Mouse (Mus musculus) thymus, adult 2 months (tissue): ENCODE results near the gene Icosl. TPM values are rescaled to one million over a fixed set of nuclear protein-coding genes. Genes with fewer than 3 reads are reported as not detected.

Experiments used
- DNase-seq: peaks from one replicate; pipeline ENCODE4 v3.0.0; 2021
- H3K27ac ChIP-seq: fragments of 200-500 bp; 2 replicates; pipeline ENCODE4 v1.5.1; 2012; ENCODE audit warnings: low read length, control low read depth; ENCODE audit not compliant: control insufficient read depth, insufficient read depth
- H3K27me3 ChIP-seq: fragments of 200-500 bp; 2 replicates; pipeline ENCODE4 v1.6.1; 2012; ENCODE audit warnings: mild to moderate bottlenecking, low read length, moderate library complexity, mixed read lengths; ENCODE audit not compliant: control insufficient read depth, insufficient read depth
- H3K36me3 ChIP-seq: fragments of 200-500 bp; 2 replicates; pipeline ENCODE4 v1.6.1; 2012; ENCODE audit warnings: mild to moderate bottlenecking, low read length, moderate library complexity; ENCODE audit not compliant: control insufficient read depth, insufficient read depth
- H3K4me1 ChIP-seq: fragments of 200-500 bp; replicated peaks from 2 replicates; pipeline ENCODE4 v1.6.1; 2012; ENCODE audit warnings: low read length; ENCODE audit not compliant: control insufficient read depth, insufficient read depth
- H3K4me3 ChIP-seq: fragments of 200-500 bp; 2 replicates; pipeline ENCODE4 v1.5.1; 2012; ENCODE audit warnings: mild to moderate bottlenecking, low read length, control low read depth, moderate library complexity; ENCODE audit not compliant: control insufficient read depth, insufficient read depth
- CTCF ChIP-seq: fragments of 200-500 bp; IDR thresholded peaks from 2 replicates; pipeline ENCODE4 v1.5.1; 2012; ENCODE audit warnings: mild to moderate bottlenecking, control low read depth, low read length, moderate library complexity, borderline replicate concordance; ENCODE audit not compliant: control insufficient read depth, poor library complexity, insufficient read depth; ENCODE audit errors: extremely low read depth
- POLR2A ChIP-seq: fragments of 200-500 bp; IDR thresholded peaks from 2 replicates; pipeline ENCODE4 v1.6.1; 2012; ENCODE audit warnings: mild to moderate bottlenecking, low read length, control low read depth, moderate library complexity; ENCODE audit not compliant: control insufficient read depth, poor library complexity, insufficient read depth; ENCODE audit errors: extremely low read depth
- WGBS: fragments of 180-500 bp; shearing (Covaris S2); methylation state at CpG from one replicate; pipeline ENCODE4 v1.1.7; 2018; 5-methylcytosine and 5-hydroxymethylcytosine counted together
- polyA plus RNA-seq: library from polyadenylated mRNA; depleted of rRNA; stranded (reverse); fragments of >200 nt; gene quantifications from 2 replicates; pipeline ENCODE4 v1.2.3, GENCODE M21; 2012

Gene Icosl
- polyA plus RNA-seq, 1 experiment: 26.5 TPM

DNA sequence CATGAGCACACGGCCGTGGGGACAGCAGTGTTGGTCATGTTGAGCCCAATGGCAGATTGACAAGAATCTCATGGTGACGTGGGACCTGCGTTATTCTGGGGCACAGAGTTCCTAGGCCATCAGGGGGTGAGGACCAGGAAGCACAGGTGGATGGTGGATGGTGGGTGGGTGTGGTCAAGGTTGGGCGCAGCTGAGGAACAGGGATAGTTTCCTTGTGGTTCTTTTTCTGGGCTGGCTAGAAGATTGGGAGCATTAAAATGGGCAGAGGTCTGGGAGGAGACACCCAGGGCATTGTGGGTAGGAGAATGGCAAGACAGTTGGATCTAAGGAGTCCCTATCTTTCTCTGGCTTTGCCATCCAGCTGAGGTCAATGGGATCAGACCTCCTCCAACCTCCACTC is 27.5 kb upstream of the Icosl start, which contains the start of gene Dnmt3l:
Dnmt3l (plus strand) TSS at position 301 of the 400 bp plus-strand sequence.
- H3K27me3 ChIP-seq: no peaks in the 10 kb centered on the region
- peaks cover 15% of the 10 kb centered on the region for H3K4me1 ChIP-seq
- H3K27ac ChIP-seq: no peak within 1 kb of the TSS
- no peak for DNase-seq
- no peaks in the 10 kb centered on the region for H3K36me3 ChIP-seq
- TF ChIP-seq CTCF: no peak
- no peak for TF ChIP-seq POLR2A
- WGBS: 93% methylated on average over 5 of the region's 5 CpGs
- H3K4me3 ChIP-seq: no peak within 1 kb of the TSS

DNA sequence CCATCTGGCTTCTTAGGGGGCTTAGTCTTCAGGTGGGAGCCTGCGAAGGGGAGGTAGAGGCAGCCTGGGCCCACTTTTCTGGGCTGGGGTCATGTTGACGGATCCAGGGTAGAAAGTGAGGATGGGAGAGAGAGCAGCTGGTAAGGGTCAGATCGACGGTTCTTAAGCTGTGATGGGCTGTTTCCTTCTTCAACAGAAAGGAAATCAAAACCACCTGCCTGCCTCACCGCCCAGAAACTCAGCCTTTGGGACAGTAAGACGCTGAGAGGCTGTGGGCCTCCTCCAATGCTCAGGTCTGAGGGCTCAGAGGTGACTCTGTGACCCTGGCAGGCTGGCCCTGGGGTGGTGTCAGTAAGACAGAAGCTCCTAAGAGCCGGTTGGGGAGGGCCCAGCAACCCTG is 27.0 kb upstream of the Icosl start:
- no peaks in the 10 kb centered on the region for H3K36me3 ChIP-seq

DNA sequence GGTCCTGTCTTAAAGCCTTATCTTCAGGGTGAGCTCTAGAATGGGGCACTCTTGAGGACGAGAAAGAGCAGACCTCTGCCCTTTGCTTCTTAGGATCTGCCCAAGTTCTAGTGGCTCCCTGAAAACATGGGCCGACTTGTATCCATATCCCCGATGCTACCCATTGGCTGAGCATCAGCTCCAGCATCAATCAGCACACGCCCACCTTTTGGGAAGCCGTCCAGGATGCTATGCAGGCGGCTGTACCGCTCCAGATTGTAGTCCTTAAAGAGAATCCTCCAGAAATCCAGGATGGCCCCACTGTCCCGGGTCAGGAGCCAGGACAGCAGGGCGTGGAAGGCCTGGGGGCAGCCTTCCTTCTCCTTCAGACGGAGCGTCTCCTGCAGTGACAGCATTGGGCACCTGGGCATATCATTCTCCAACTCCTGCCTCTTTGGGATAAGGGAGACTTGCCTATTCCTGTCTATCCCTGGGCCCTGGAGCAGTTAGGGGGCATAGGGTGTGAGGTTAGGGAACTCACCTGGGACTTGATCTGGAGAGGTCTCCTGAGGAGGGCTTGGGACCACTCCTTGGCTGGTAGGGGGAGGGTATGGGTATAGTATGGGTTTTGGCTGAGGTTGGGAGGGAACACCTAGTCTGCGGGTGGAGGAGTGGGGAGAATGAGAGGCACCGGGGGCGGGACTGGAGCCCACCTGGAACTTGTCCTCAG is 26.3 kb upstream of the Icosl start:
- Histone ChIP-seq H3K4me3 (no peak overlapping the region), H3K36me3 (no peaks in the 10 kb centered on the region), H3K27ac (no peak overlapping the region), H3K27me3 (no peaks in the 10 kb centered on the region), H3K4me1 (peaks cover 15% of the 10 kb centered on the region)
- 90% methylated on average over 14 of the region's 14 CpGs for WGBS
- DNase-seq: no peak
- TF ChIP-seq POLR2A (no peak), CTCF (no peak)

More for the DNA sequence above, 27.0 kb upstream of the Icosl start:
- 31% methylated on average over 7 of the region's 7 CpGs for WGBS
- Histone ChIP-seq H3K27me3 (no peaks in the 10 kb centered on the region), H3K4me1 (peaks cover 15% of the 10 kb centered on the region), H3K27ac (no peak overlapping the region), H3K4me3 (no peak overlapping the region)
- TF ChIP-seq CTCF (no peak), POLR2A (no peak)
- DNase-seq: no peak

DNA sequence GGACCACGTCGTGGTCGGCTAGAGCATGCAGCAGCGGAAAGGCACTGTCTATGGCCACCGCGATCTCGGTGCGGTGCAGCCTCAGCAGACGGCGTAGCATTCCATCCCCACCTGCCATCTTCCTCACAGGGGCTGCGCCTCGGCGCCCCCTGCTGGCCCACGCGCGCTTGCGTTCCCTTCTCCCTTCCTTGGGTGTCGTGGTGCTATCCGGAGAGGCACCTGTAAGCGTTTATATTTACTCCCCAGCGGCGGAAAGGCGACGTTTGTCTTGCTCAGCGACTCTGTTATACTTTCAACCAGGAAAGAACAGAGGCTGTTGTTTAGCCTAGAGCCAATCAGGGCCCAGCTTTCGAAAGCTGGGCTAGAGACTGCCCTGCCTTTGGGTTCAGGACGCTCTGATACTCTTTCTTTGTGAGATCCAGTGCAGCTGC is 25.7 kb upstream of the Icosl start, which contains the start of gene Aire:
Aire (minus strand) TSS at position 205 of the 431 bp plus-strand sequence.
- 9% methylated on average over 27 of the region's 27 CpGs for WGBS
- Histone ChIP-seq H3K4me1 (peaks cover 15% of the 10 kb centered on the region), H3K4me3 (no peak within 1 kb of the TSS), H3K27me3 (no peaks in the 10 kb centered on the region), H3K36me3 (no peaks in the 10 kb centered on the region), H3K27ac (peak within 1 kb of the TSS; percentile 38; the same call in 1 of the 2 replicates)
- TF ChIP-seq POLR2A (peak; percentile 34; the same call in 1 of the 2 replicates), CTCF (peak; percentile 98)
- peak; percentile 83 for DNase-seq

DNA sequence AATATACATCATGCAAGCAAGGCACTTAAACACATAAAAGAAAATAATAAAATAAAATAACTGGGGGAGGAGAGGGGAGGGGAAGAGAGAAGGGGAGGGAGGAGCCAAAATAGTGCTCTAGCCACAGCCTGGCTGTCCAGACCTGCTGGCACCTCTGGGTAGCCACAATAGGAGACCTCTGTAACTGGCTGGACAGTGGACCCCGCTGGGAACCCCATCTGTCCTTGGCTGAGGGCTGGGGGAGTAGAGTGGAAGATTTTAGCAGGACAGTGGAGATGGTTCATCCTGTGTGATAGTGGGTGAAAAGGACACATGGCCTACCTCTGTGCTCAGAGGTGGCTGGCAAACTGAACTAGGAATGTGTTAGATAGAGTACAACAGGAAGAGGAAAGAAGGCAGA is 24.6 kb upstream of the Icosl start:
- Histone ChIP-seq H3K27me3 (no peaks in the 10 kb centered on the region), H3K27ac (no peak overlapping the region), H3K4me1 (peaks cover 15% of the 10 kb centered on the region), H3K4me3 (no peak overlapping the region), H3K36me3 (no peaks in the 10 kb centered on the region)
- TF ChIP-seq CTCF (no peak), POLR2A (no peak)
- WGBS: 92% methylated on average over 1 of the region's 1 CpGs
- DNase-seq: no peak

DNA sequence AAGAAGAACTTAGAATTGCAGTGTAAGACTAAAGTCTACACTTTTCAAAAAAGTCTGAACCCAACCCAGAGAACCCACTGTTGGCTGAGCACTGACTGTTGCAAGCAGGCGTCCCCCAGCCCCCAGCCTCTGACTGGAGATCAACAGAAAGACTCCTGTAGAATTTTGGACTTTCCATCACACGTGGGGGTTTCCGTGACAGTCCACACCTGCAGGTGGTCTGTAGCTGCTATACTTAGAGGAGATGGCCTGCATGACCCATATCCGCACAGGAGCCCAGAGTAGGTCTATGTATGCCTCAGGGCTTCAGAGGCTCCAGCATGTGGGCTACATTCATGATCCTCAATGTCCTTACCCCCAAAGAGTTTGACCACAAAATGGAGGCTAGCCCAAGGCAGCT is 22.7 kb upstream of the Icosl start:
- 90% methylated on average over 4 of the region's 4 CpGs for WGBS
- no peaks in the 10 kb centered on the region for H3K36me3 ChIP-seq
- no peaks in the 10 kb centered on the region for H3K27me3 ChIP-seq
- peaks cover 15% of the 10 kb centered on the region for H3K4me1 ChIP-seq
- H3K27ac ChIP-seq: no peak overlapping the region
- no peak overlapping the region for H3K4me3 ChIP-seq
- DNase-seq: no peak
- no peak for TF ChIP-seq POLR2A
- TF ChIP-seq CTCF: no peak
